Mouse (Mus musculus) intestine, embryonic 16.5 days (tissue): ENCODE data around the gene Cacna1e. TPM values are rescaled to one million over a fixed set of nuclear protein-coding genes. Genes with fewer than 3 reads are reported as not detected.

Source experiments
- ATAC-seq: fragments of 200-750 bp; cut with Nextera tagmentation; 2 replicates; pipeline ENCODE4 v1.8.0; 2017; ENCODE audit warnings: moderate TSS enrichment, moderate library complexity
- H3K27ac ChIP-seq: fragments of 300-500 bp; sonication (generic); 2 replicates; pipeline ENCODE4 v1.5.1; 2014; ENCODE audit warnings: mild to moderate bottlenecking, low read length
- H3K27me3 ChIP-seq: fragments of 300-500 bp; sonication (generic); replicated peaks from 2 replicates; pipeline ENCODE4 v1.6.1; 2014; ENCODE audit warnings: low read length, control low read depth, mixed read lengths; ENCODE audit not compliant: control insufficient read depth, insufficient read depth
- H3K36me3 ChIP-seq: fragments of 300-500 bp; sonication (generic); 2 replicates; pipeline ENCODE4 v1.6.1; 2014; ENCODE audit warnings: low read length, control low read depth; ENCODE audit not compliant: control insufficient read depth, insufficient read depth
- H3K4me1 ChIP-seq: fragments of 300-500 bp; sonication (generic); 2 replicates; pipeline ENCODE4 v1.6.1; 2014; ENCODE audit warnings: low read length, control low read depth, mixed read lengths; ENCODE audit not compliant: control insufficient read depth, insufficient read depth
- H3K4me2 ChIP-seq: fragments of 300-500 bp; sonication (generic); 2 replicates; pipeline ENCODE4 v1.6.1; 2014; ENCODE audit warnings: low read depth, low read length, control low read depth
- H3K4me3 ChIP-seq: fragments of 300-500 bp; sonication (generic); 2 replicates; pipeline ENCODE4 v1.5.1; 2014; ENCODE audit warnings: mild to moderate bottlenecking, low read length
- H3K9ac ChIP-seq: fragments of 300-500 bp; sonication (generic); 2 replicates; pipeline ENCODE4 v1.6.1; 2014; ENCODE audit warnings: low read depth, low read length
- H3K9me3 ChIP-seq: fragments of 300-500 bp; sonication (generic); 2 replicates; pipeline ENCODE4 v1.6.1; 2016; ENCODE audit warnings: low read length, control low read depth; ENCODE audit not compliant: control insufficient read depth
- WGBS: fragments of 180-500 bp; shearing (Covaris S2); extraction: QIAGEN DNeasy Blood & Tissue Kit; methylation state at CpG from one replicate; pipeline ENCODE4 v1.1.7; 2014; 5-methylcytosine and 5-hydroxymethylcytosine counted together
- polyA plus RNA-seq: library from polyadenylated mRNA; unstranded; fragments of >200 nt; fragmentation: Nextera tagmentation; extraction: Ambion mirVana; gene quantifications from 2 replicates; pipeline ENCODE4 v1.2.1, GENCODE M21; 2015

The Cacna1e gene
- polyA plus RNA-seq, 1 experiment from 2014 or later, result 1.3 TPM

DNA sequence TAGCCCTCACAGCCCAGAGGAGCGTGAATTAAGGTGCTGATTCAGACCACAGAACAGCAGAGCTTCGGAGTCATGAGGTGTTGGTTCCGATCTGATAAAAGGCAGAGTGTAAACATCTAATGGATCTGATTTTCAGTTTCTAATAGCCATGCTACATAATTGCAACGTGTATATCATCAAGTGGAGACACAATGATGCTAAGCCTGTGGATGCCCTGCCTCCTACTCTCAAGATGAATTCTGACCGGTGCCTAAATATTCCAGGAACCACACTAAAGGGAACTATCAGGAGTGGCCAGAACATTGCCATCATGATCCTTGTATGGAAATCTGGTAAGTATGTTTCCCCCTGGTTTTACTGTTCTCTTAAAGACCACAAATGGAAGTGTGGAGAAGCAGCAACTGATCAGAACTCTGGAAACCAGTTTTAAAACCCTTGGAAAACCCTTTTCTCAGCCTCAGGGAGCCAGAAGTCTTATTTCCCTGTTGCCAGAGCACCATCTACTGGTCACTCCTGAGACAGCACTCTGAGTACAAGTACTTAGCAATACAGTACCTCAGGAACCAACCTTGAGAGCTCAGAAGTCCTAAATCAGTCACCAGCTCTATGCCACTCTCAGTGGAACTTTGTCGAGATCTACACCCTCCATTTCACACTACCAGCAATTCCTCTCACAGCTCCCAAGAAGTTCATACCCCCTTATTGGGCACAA is 154.9 kb downstream of the Cacna1e start:
- no peak overlapping the region for H3K4me3 ChIP-seq
- H3K9me3 ChIP-seq, result no peaks in the 10 kb centered on the region
- no peak overlapping the region for H3K4me2 ChIP-seq
- ATAC-seq, result no peak
- H3K9ac ChIP-seq, result no peak overlapping the region
- peaks cover 6% of the 10 kb centered on the region; the same call in 1 of the 2 replicates for H3K4me1 ChIP-seq
- H3K27me3 ChIP-seq, result peaks cover 39% of the 10 kb centered on the region
- no peaks in the 10 kb centered on the region for H3K36me3 ChIP-seq
- H3K27ac ChIP-seq, result no peak overlapping the region
- whole genome bisulfite sequencing, result 56% methylated on average over 6 of the region's 6 CpGs

DNA sequence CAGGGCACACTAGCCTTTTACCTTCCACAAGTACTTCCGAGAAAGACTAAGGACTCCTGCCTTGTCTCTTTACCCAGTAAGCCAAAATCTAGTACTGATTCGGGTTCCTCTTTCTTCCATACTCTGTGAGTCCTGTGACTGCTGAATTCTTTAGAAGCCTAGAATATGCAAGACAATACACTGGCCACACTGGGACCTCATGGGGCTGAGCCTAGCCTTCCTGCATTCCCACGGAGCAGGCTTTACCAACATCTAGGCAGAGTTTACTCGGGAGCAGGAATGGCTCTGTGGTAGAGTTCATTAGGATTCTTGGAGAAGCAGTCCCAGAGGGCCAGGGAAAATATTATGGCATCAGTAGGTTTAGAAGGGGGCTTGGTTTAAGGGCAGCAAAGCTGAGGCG is 155.6 kb downstream of the Cacna1e start:
- H3K36me3 ChIP-seq, result no peaks in the 10 kb centered on the region
- ATAC-seq, result no peak
- no peak overlapping the region for H3K27ac ChIP-seq
- H3K4me3 ChIP-seq, result no peak overlapping the region
- no peak overlapping the region for H3K4me2 ChIP-seq
- H3K9ac ChIP-seq, result no peak overlapping the region
- no peaks in the 10 kb centered on the region for H3K9me3 ChIP-seq
- 40% methylated on average over 5 of the region's 5 CpGs for WGBS
- H3K27me3 ChIP-seq, result peaks cover 46% of the 10 kb centered on the region
- peaks cover 6% of the 10 kb centered on the region; the same call in 1 of the 2 replicates for H3K4me1 ChIP-seq

DNA sequence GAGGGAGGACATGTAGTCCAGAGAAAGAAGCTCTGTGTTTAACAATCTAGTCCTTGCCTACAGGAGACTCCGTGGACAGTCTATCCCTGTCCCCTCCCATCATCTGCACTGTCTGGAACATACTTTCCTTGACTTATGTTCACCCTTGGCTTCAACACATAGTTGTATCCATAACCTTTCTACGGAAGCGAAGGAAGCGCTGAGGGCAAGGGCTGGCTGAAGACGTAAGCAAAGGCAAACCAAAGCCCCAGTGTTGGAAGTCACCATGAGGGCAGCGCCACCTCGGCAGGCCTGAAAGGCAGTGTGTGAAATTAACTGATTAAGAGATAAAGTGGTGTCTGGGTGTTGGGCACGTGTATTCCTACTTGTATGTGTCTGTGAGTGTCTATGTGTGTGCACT is 156.6 kb downstream of the Cacna1e start:
- Histone ChIP-seq H3K4me2 (no peak overlapping the region), H3K4me3 (no peak overlapping the region)
- WGBS, result 84% methylated on average over 8 of the region's 8 CpGs

DNA sequence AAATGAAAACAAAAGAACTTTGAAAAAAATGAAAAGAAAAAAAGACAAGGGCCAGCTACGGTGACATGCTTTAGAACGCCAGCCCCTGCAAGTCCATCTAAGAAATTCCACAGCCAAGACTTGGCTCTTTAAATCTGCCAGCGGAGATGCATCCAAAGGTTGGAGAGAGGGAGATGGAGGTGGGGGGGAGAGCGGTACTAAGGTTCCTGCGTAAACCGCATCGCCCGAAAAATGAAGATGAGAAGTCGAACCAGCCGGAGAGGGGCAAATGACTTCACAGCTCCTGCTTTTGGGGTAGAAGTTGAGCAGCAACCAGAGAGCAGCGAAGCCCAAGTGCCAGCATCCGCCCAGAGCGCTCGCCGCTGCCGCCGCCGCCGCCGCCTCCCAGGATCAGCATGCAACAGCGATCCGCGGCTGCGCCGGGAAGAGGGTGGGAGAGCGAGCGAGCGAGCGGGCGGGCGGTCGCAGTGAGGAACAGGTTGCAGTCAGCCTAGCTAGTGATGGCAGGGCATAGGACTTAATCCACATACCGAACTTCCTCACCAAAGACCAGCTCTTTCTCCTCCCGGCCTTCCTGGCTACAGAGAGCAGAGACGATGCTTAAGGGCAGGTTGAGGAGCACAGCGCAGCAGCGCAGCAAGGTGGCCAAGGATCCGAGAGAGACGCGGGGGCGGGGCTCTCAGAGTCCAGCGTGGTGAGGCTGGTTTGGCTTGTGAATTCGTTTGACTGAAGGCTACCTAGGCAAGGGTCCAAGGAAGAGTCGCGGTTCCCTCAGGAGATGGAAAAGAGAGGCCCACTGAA is 157.7 kb downstream of the Cacna1e start:
- no peak for ATAC-seq
- Histone ChIP-seq H3K27ac (no peak overlapping the region), H3K9ac (peak overlapping the region; percentile 36; the same call in 1 of the 2 replicates), H3K4me1 (peaks cover 6% of the 10 kb centered on the region; the same call in 1 of the 2 replicates), H3K4me2 (peak overlapping the region; percentile 50), H3K27me3 (peaks cover 55% of the 10 kb centered on the region), H3K4me3 (peak overlapping the region; percentile 34), H3K9me3 (no peaks in the 10 kb centered on the region), H3K36me3 (no peaks in the 10 kb centered on the region)
- WGBS, result under 1% methylated on average over 43 of the region's 45 CpGs

More for the DNA sequence above, 156.6 kb downstream of the Cacna1e start:
- Histone ChIP-seq H3K27ac (no peak overlapping the region), H3K9ac (no peak overlapping the region), H3K27me3 (peaks cover 55% of the 10 kb centered on the region), H3K36me3 (no peaks in the 10 kb centered on the region), H3K4me1 (peaks cover 6% of the 10 kb centered on the region; the same call in 1 of the 2 replicates), H3K9me3 (no peaks in the 10 kb centered on the region)
- no peak for ATAC-seq

DNA sequence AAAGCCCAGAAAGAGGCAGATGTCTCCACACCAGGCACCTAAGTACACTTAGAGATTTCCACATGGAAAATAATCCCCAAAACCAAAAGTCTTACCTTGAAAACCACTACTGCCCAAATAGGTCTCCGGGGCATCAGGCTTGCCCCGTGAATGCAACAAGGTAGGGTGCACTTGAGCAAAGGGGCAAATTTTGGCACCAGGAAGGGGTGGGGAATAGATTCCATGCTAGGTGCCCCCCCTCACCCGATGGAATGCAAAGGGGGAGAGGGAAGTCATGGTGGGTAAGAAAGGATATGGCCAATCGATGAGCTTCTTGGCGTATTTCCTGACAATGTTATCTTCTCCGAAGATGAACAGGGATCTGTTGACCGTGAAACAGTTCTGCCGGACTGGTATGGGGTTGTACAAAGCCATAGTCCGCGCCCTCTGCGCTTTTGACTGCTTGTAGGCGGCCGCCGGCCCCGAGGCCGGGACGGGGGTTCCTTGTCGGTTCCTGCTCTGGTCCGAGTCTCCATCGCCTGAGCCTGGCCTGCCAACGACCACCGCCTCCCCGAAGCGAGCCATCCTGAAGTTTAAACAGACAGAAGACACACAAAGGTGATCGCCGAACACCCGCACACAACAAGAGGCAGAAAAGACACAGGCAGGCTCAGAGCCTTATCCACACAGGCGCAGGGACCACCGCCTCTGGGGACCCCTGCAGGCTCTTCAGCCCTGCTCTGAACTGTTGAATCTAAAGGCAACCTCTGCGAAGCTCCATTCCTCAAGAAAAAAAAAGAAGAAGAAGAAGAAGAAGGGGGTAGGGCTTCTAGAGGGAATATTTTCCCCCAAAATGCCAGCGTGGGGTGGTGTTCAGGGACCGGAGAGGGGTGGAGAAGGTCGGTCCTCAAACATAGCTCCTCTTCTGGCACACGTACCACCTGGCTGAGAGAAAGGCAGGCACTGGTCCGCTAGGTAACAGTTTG is 158.7 kb downstream of the Cacna1e start:
- H3K4me2 ChIP-seq, result peak overlapping the region; percentile 50
- ATAC-seq, result no peak
- no peak overlapping the region for H3K27ac ChIP-seq
- no peaks in the 10 kb centered on the region for H3K36me3 ChIP-seq
- 27% methylated on average over 35 of the region's 35 CpGs for WGBS
- peaks cover 6% of the 10 kb centered on the region; the same call in 1 of the 2 replicates for H3K4me1 ChIP-seq
- H3K9me3 ChIP-seq, result no peaks in the 10 kb centered on the region
- peak overlapping the region; percentile 34 for H3K4me3 ChIP-seq
- H3K27me3 ChIP-seq, result peaks cover 55% of the 10 kb centered on the region
- no peak overlapping the region for H3K9ac ChIP-seq

DNA sequence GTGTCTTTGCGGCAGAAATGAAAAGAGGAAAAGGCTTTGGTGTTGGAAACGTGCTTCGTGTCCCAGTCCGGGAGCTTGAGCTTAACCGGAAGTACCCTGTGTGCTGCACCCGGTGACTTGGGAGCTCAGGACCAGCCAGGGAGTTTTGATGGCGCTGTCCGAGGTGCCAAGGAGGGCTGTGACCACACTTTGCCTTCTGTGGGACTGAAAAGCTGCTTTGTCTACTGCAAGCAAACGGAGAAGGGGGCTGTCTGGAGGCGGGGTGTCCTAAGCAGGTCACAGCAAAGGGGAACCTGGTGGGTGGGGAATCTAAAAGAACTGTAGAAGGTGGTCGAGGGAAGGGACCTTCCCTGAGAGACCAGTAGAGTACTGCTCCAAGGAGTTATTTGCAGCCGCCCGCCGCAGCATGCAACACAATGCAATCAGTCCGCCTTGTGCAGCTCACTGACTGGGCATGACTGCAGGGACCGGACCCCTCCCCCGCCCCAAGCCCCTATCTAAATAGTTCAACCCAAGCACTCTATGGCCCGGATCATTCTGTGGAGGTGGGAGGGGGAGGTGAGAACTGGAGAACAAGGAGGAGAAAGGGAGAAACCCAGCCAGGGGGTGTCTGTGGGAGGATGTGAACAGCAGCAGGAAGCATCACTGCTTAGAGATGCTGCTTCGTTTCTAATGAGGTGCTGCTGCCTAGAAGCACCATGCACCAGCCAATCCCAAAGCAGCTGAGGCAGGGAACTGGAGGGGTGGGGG is 160.6 kb downstream of the Cacna1e start:
- peaks cover 52% of the 10 kb centered on the region for H3K27me3 ChIP-seq
- H3K9me3 ChIP-seq, result no peaks in the 10 kb centered on the region
- H3K27ac ChIP-seq, result no peak overlapping the region
- H3K4me3 ChIP-seq, result no peak overlapping the region
- H3K36me3 ChIP-seq, result no peaks in the 10 kb centered on the region
- 4% methylated on average over 19 of the region's 19 CpGs for WGBS
- H3K4me1 ChIP-seq, result peaks cover 6% of the 10 kb centered on the region; the same call in 1 of the 2 replicates
- no peak for ATAC-seq
- no peak overlapping the region for H3K9ac ChIP-seq
- H3K4me2 ChIP-seq, result peak overlapping the region; percentile 10; the same call in 1 of the 2 replicates

DNA sequence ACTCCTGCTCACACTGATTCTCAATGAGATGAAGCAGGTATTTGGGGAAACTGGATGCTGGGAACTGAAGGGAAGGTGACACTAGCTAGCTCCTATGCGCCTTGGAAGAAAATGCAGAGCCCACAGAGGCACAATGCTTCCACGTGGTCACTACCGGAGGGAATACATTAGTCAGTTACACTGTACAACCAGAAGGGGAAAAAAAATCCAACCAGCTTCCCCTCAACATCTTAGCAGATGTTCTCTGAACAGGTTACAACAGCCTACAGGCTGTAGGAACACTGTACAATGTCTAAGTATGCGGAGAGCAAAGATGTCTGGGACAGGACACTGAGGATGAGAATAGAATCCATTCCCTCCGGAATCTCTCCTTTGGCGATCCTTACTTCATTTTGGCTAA is 161.2 kb downstream of the Cacna1e start:
- no peak overlapping the region for H3K27ac ChIP-seq
- H3K36me3 ChIP-seq, result no peaks in the 10 kb centered on the region
- no peaks in the 10 kb centered on the region for H3K9me3 ChIP-seq
- H3K4me1 ChIP-seq, result peaks cover 6% of the 10 kb centered on the region; the same call in 1 of the 2 replicates
- peak overlapping the region; percentile 10; the same call in 1 of the 2 replicates for H3K4me2 ChIP-seq
- 41% methylated on average over 6 of the region's 6 CpGs for WGBS
- no peak overlapping the region for H3K9ac ChIP-seq
- no peak for ATAC-seq
- peaks cover 50% of the 10 kb centered on the region for H3K27me3 ChIP-seq
- H3K4me3 ChIP-seq, result no peak overlapping the region

DNA sequence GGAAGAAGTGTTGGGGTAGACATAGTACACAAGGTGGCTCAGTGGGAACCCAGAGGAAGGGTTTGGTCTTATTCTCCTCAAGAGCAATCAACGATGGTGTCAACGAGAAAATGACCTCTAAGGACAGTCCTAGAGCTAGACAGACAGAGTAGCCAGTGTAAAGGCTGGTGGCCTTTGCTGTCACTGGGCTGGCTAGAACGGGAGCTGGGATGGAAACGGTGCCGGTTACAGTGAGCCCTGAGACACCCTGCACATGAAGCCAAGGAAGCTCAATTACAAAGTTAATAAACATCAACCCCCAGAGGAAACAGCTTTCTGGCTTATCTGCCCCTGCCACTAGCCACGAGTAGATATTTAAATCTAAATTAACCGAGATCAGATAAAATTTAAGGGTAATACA is 168.7 kb downstream of the Cacna1e start:
- 77% methylated on average over 7 of the region's 7 CpGs for WGBS
- ATAC-seq, result no peak

More for the DNA sequence above, 168.7 kb downstream of the Cacna1e start:
- Histone ChIP-seq H3K27me3 (no peaks in the 10 kb centered on the region), H3K9ac (no peak overlapping the region), H3K4me1 (no peaks in the 10 kb centered on the region), H3K27ac (no peak overlapping the region), H3K36me3 (no peaks in the 10 kb centered on the region), H3K4me2 (no peak overlapping the region), H3K4me3 (no peak overlapping the region), H3K9me3 (no peaks in the 10 kb centered on the region)
